Mouse (Mus musculus) Patski (cell line): ENCODE results near the gene Ace3. TPM values are rescaled to one million over a fixed set of nuclear protein-coding genes. Genes with fewer than 3 reads are reported as not detected.

ENCODE experiments used
- ATAC-seq: fragments of 100-300 bp; one replicate; pipeline ENCODE4 v1.8.0; 2021
- CTCF ChIA-PET: fragments of 350-600 bp; sonication (Branson Sonifier 250); formaldehyde crosslinking; loops from one replicate; lab custom pipeline; 2022; ENCODE audit warnings: inconsistent platforms; lab: Charles Lee
- POLR2A ChIA-PET: fragments of 350-600 bp; sonication (Branson Sonifier 250); formaldehyde crosslinking; loops from one replicate; lab custom pipeline; 2022; ENCODE audit warnings: antibody characterized with exemption, inconsistent platforms; lab: Charles Lee
- DNase-seq: peaks from one replicate; pipeline ENCODE4 v3.0.0-alpha.2; 2011; ENCODE audit warnings: low read depth, low spot score
- H3K27me3 ChIP-seq: fragments of 371-371 bp; one replicate; pipeline ENCODE4 v1.5.1; 2021
- CTCF ChIP-seq: fragments of 100-300 bp; IDR thresholded peaks from one replicate; pipeline ENCODE4 v1.5.1; 2021
- in situ Hi-C: fragments of 300-500 bp; cut with MboI; formaldehyde crosslinking; loops from 3 replicates; pipeline ENCODE4 v1.11.1; 2018; ENCODE audit warnings: low pct_unique_long_range_greater_than_20kb, mixed read lengths
- polyA plus RNA-seq: library from polyadenylated mRNA; unstranded; gene quantifications from one replicate; pipeline ENCODE4 v1.2.3, GENCODE M21; 2021

The Ace3 gene
- polyA plus RNA-seq, 1 experiment from 2014 or later: not detected

DNA sequence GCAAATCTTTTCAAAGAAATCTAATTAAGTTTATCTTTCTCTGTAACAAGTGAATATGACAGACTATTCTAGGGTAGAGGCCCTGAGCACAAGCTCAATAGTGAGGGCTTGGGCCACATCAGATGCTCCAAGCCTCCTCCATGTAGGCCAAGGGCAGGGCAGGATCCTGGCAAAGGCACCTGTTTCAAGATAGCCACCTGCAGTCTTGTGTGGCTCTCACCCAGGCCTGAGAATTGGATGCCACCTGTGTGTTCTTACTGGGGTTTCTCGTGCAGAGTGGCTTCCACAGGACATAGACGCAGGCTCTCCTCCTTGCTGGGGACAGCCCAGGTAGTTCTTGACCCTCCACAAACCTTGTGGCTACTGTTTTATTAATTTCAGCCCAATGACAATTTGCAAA, 16.2 kb upstream of the Ace3 start:
- ChIA-PET POLR2A (no interaction called here), CTCF (no interaction called here)
- in situ Hi-C loops: no loop called here
- peaks cover 20% of the 10 kb centered on the region for H3K27me3 ChIP-seq
- no peak for TF ChIP-seq CTCF
- no peak for DNase-seq
- no peak for ATAC-seq

GRCm38 (mm10) chr11:105978634-105979033, 15.8 kb upstream of the Ace3 start:
- ChIA-PET POLR2A (interaction anchor here (0.7 kb wide), 1 partner anchor 27 kb away, joined by 3 read pairs; no protein-coding TSS in a partner anchor), CTCF (no interaction called here)
- DNase-seq (no peak), ATAC-seq (no peak)
- peaks cover 20% of the 10 kb centered on the region for H3K27me3 ChIP-seq
- no peak for TF ChIP-seq CTCF
- in situ Hi-C loops: no loop called here

DNA sequence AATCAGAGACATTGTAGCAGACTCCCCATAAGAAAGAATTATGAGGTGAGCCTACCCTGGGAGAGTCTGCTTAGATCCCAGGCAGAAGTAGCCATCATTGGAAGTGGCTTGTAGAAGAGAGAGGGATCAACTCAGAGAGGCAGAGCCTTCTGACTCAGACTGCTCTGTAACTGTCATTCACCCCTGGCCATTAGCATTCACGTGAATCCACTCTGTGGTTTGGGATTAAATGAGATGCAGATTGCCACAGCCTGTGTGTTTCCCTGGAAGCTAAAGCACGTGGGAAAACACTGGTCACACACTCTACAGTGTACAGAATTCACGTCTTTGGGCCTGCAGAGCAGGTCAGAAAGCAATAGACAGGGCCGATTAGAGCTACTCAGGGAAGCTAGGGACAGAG, 10.0 kb upstream of the Ace3 start:
- H3K27me3 ChIP-seq: peaks cover 24% of the 10 kb centered on the region
- ATAC-seq (peak; percentile 65), DNase-seq (no peak)
- ChIA-PET POLR2A (no interaction called here), CTCF (interaction anchor here (1.7 kb wide), 1 partner anchor 42 kb away, joined by 3 read pairs; no protein-coding TSS in a partner anchor)
- TF ChIP-seq CTCF: no peak
- in situ Hi-C loops: no loop called here

- in situ Hi-C loops: no loop called here
- CTCF ChIA-PET: no interaction called here
- H3K27me3 ChIP-seq: peaks cover 17% of the 10 kb centered on the region
- DNase-seq: no peak
- no peak for TF ChIP-seq CTCF
- POLR2A ChIA-PET: no interaction called here
- no peak for ATAC-seq
Measured at GRCm38 (mm10) chr11:105987446-105987845, 7.0 kb upstream of the Ace3 start.

DNA sequence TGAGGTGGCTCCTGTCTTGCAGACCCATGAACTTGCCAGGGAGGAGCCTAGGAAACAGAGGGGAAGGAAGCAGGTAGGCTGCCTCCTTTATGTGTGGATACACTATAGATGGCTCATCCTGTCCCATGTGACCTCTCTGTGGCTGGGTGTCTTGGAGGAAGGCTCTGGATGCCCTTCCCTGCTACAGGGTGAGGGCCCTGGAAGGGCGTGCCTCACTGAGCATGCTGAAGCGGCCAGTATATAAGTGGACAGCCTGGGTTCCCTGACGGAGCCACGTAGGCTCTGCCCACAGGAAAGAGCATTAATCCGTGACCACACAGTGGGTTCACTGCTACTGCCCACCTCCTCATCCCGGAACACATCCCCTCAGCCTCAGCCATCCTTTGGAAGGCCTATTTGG, 5.0 kb upstream of the Ace3 start:
- in situ Hi-C loops: no loop called here
- peaks cover 18% of the 10 kb centered on the region for H3K27me3 ChIP-seq
- DNase-seq: no peak
- TF ChIP-seq CTCF: no peak
- ChIA-PET POLR2A (no interaction called here), CTCF (no interaction called here)
- ATAC-seq: no peak

- ATAC-seq (no peak), DNase-seq (no peak)
- CTCF ChIA-PET: no interaction called here
- TF ChIP-seq CTCF: no peak
- peaks cover 25% of the 10 kb centered on the region for H3K27me3 ChIP-seq
- POLR2A ChIA-PET: no interaction called here
- in situ Hi-C loops: no loop called here
Measured at GRCm38 (mm10) chr11:105990231-105990630, 4.2 kb upstream of the Ace3 start.

- TF ChIP-seq CTCF: no peak
- ATAC-seq (no peak), DNase-seq (no peak)
- ChIA-PET CTCF (no interaction called here), POLR2A (no interaction called here)
- peaks cover 20% of the 10 kb centered on the region for H3K27me3 ChIP-seq
- in situ Hi-C loops: loop anchor here (25.0 kb wide), 1 partner anchor 663 kb away; no protein-coding TSS in a partner anchor
Measured at GRCm38 (mm10) chr11:106000062-106000461, 5.6 kb downstream of the Ace3 start.

GRCm38 (mm10) chr11:106001718-106002117, 7.2 kb downstream of the Ace3 start:
- in situ Hi-C loops: loop anchor here (25.0 kb wide), 1 partner anchor 664 kb away; no protein-coding TSS in a partner anchor
- ChIA-PET CTCF (interaction anchor here (1.4 kb wide), 1 partner anchor 17 kb away, joined by 4 read pairs; no protein-coding TSS in a partner anchor), POLR2A (no interaction called here)
- H3K27me3 ChIP-seq: peaks cover 6% of the 10 kb centered on the region
- TF ChIP-seq CTCF: peak; percentile 61
- ATAC-seq: no peak
- no peak for DNase-seq

DNA sequence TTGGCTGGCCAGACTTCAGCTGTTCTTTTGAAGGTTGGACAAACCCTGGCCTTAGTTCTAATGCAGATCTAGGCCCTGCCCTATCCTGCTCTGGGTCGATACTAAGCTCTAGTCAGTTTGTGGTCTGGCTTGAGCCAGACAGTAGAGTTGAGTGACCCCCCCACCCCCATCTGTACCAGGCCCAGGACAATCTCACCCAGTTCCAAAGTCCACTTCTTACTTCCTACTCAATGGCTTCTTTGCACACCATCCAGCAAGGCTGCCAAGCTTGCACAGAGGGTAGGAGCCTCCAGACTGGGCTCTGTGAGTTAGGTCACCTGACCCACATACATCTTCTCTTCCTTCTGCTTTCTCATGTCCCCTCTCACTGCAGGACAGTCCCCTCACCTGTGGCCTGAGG, 10.1 kb downstream of the Ace3 start:
- ChIA-PET CTCF (no interaction called here), POLR2A (no interaction called here)
- peaks cover 11% of the 10 kb centered on the region for H3K27me3 ChIP-seq
- in situ Hi-C loops: loop anchor here (25.0 kb wide), 1 partner anchor 667 kb away; no protein-coding TSS in a partner anchor
- ATAC-seq: no peak
- DNase-seq: no peak
- no peak for TF ChIP-seq CTCF

DNA sequence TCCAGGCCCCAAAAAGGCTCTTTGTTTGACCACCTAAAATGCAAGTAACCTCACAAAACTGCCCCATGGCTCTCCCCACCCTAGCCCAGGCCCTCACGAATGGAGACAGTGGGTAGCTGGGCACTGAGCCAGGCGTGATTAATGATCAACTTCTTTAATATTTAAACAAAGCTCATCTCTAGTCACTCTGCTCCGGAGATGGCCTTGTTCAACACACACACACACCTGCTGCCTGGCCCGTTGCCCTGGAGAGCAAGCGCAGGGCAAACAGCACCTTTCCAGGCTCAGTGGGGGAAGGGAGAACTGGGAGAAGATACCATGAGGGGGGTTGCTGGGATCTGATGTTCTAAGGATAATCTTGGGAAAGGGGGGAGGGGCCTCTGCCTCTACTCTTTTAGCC, 11.5 kb downstream of the Ace3 start:
- CTCF ChIA-PET: interaction anchor here (0.6 to 0.9 kb wide), 3 partner anchors 8 to 94 kb away, joined by 3 to 4 read pairs (median 3); no protein-coding TSS in a partner anchor
- in situ Hi-C loops: loop anchor here (25.0 kb wide), 1 partner anchor 669 kb away; no protein-coding TSS in a partner anchor
- peaks cover 19% of the 10 kb centered on the region for H3K27me3 ChIP-seq
- POLR2A ChIA-PET: interaction anchor here (0.6 kb wide), 1 partner anchor 44 kb away, joined by 5 read pairs; no protein-coding TSS in a partner anchor
- TF ChIP-seq CTCF: no peak
- ATAC-seq (no peak), DNase-seq (no peak)

- peak; percentile 65 for ATAC-seq
- POLR2A ChIA-PET: no interaction called here
- in situ Hi-C loops: loop anchor here (25.0 kb wide), 1 partner anchor 671 kb away; no protein-coding TSS in a partner anchor
Measured at GRCm38 (mm10) chr11:106007821-106008220, 13.3 kb downstream of the Ace3 start, which contains the start of gene Kcnh6. Gene Kcnh6 (plus strand): TSS chr11:106008124.

More at GRCm38 (mm10) chr11:106007821-106008220, 13.3 kb downstream of the Ace3 start, which contains the start of gene Kcnh6:
- no peak for DNase-seq
- peaks cover 26% of the 10 kb centered on the region for H3K27me3 ChIP-seq
- no peak for TF ChIP-seq CTCF
- CTCF ChIA-PET: no interaction called here
